Mouse (Mus musculus) midbrain, embryonic 14.5 days (tissue): ENCODE results near the gene Mc3r. TPM values are rescaled to one million over a fixed set of nuclear protein-coding genes. Genes with fewer than 3 reads are reported as not detected.

Experiments used
- ATAC-seq: fragments of 200-750 bp; cut with Nextera tagmentation; 2 replicates; pipeline ENCODE4 v1.8.0; 2017; ENCODE audit warnings: moderate number of reproducible peaks, moderate library complexity; ENCODE audit not compliant: low FRiP score, low TSS enrichment
- DNase-seq: peaks from one replicate; pipeline ENCODE4 v3.0.0-alpha.2; 2015
- H3K27ac ChIP-seq: fragments of 300-500 bp; sonication (generic); replicated peaks from 2 replicates; pipeline ENCODE4 v1.5.1; 2014; ENCODE audit warnings: mild to moderate bottlenecking, low read depth, low read length, moderate library complexity
- H3K27me3 ChIP-seq: fragments of 300-500 bp; sonication (generic); 2 replicates; pipeline ENCODE4 v1.6.1; 2014; ENCODE audit warnings: low read length, control low read depth, mixed read lengths; ENCODE audit not compliant: control insufficient read depth, insufficient read depth
- H3K36me3 ChIP-seq: fragments of 300-500 bp; sonication (generic); 2 replicates; pipeline ENCODE4 v1.6.1; 2014; ENCODE audit warnings: low read length, control low read depth; ENCODE audit not compliant: control insufficient read depth, insufficient read depth
- H3K4me1 ChIP-seq: fragments of 300-500 bp; sonication (generic); 2 replicates; pipeline ENCODE4 v1.6.1; 2014; ENCODE audit warnings: mild to moderate bottlenecking, antibody characterized with exemption, low read length, control low read depth; ENCODE audit not compliant: control insufficient read depth, insufficient read depth
- H3K4me2 ChIP-seq: fragments of 300-500 bp; sonication (generic); 2 replicates; pipeline ENCODE4 v1.6.1; 2014; ENCODE audit warnings: mild to moderate bottlenecking, low read length, moderate library complexity
- H3K4me3 ChIP-seq: fragments of 300-500 bp; sonication (generic); replicated peaks from 2 replicates; pipeline ENCODE4 v1.5.1; 2014; ENCODE audit warnings: low read depth, low read length
- H3K9ac ChIP-seq: fragments of 300-500 bp; sonication (generic); replicated peaks from 2 replicates; pipeline ENCODE4 v1.6.1; 2014; ENCODE audit warnings: mild to moderate bottlenecking, low read length, moderate library complexity
- H3K9me3 ChIP-seq: fragments of 300-500 bp; sonication (generic); 2 replicates; pipeline ENCODE4 v1.6.1; 2016; ENCODE audit warnings: low read length, control low read depth, mixed read lengths; ENCODE audit not compliant: control insufficient read depth
- WGBS: fragments of 180-500 bp; shearing (Covaris S2); extraction: QIAGEN DNeasy Blood & Tissue Kit; methylation state at CpG from one replicate; pipeline ENCODE4 v1.1.7; 2014; 5-methylcytosine and 5-hydroxymethylcytosine counted together
- polyA plus RNA-seq: library from polyadenylated mRNA; unstranded; fragments of >200 nt; fragmentation: Nextera tagmentation; extraction: Ambion mirVana; gene quantifications from 2 replicates; pipeline ENCODE4 v1.2.1, GENCODE M21; 2014

Gene Mc3r
- polyA plus RNA-seq, 1 experiment from 2014 or later, result 0.33 TPM

DNA sequence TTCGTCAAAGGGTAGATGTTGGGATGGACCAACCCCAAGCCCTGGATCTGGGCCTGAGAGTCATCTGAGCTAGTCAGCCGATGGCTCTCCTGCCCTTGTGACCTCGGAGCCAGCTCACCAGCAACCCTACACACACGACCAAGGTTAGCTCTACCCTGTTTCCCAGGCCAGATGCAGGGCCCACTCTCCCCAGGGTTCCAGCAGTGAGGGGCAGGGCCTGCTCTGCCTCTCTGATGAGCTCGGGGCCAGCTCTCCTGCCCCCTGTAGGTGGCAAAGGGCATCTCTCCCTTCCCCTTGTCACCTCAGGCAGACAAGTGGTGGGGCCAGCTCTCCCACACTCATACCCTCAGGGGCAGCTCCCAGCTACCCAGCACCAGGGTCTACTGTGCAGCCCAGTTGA lies 29.1 kb upstream of the Mc3r start:
- no peaks in the 10 kb centered on the region for H3K9me3 ChIP-seq
- 53% methylated on average over 5 of the region's 5 CpGs for WGBS
- ATAC-seq (no peak), DNase-seq (no peak)
- no peak overlapping the region for H3K9ac ChIP-seq
- no peak overlapping the region for H3K4me3 ChIP-seq
- H3K4me1 ChIP-seq, result no peaks in the 10 kb centered on the region
- H3K27ac ChIP-seq, result no peak overlapping the region
- H3K27me3 ChIP-seq, result peaks cover 4% of the 10 kb centered on the region; the same call in 1 of the 2 replicates
- H3K36me3 ChIP-seq, result no peaks in the 10 kb centered on the region
- no peak overlapping the region for H3K4me2 ChIP-seq

- DNase-seq (peak; percentile 88), ATAC-seq (no peak)
- 6% methylated on average over 16 of the region's 16 CpGs for WGBS
- Histone ChIP-seq H3K4me1 (no peaks in the 10 kb centered on the region), H3K36me3 (no peaks in the 10 kb centered on the region), H3K4me2 (no peak overlapping the region), H3K27ac (no peak overlapping the region), H3K9ac (no peak overlapping the region), H3K9me3 (no peaks in the 10 kb centered on the region), H3K27me3 (peaks cover 4% of the 10 kb centered on the region; the same call in 1 of the 2 replicates), H3K4me3 (no peak overlapping the region)
These were observed 26.5 kb upstream of the Mc3r start for GRCm38 (mm10) chr2:172221656-172222393.

GRCm38 (mm10) chr2:172222394-172222785 lies 25.9 kb upstream of the Mc3r start:
- Histone ChIP-seq H3K4me3 (no peak overlapping the region), H3K4me2 (no peak overlapping the region), H3K36me3 (no peaks in the 10 kb centered on the region), H3K27ac (no peak overlapping the region), H3K9ac (no peak overlapping the region), H3K9me3 (no peaks in the 10 kb centered on the region), H3K27me3 (peaks cover 4% of the 10 kb centered on the region; the same call in 1 of the 2 replicates), H3K4me1 (no peaks in the 10 kb centered on the region)
- no peak for DNase-seq
- 16% methylated on average over 6 of the region's 6 CpGs for WGBS
- ATAC-seq, result no peak

GRCm38 (mm10) chr2:172222891-172223290 lies 25.4 kb upstream of the Mc3r start:
- Histone ChIP-seq H3K9ac (no peak overlapping the region), H3K36me3 (no peaks in the 10 kb centered on the region), H3K27ac (no peak overlapping the region), H3K27me3 (peaks cover 4% of the 10 kb centered on the region; the same call in 1 of the 2 replicates), H3K4me1 (no peaks in the 10 kb centered on the region), H3K4me2 (no peak overlapping the region), H3K9me3 (no peaks in the 10 kb centered on the region), H3K4me3 (no peak overlapping the region)
- DNase-seq (no peak), ATAC-seq (no peak)
- 70% methylated on average over 7 of the region's 7 CpGs for WGBS

- WGBS, result 86% methylated on average over 8 of the region's 8 CpGs
- no peak overlapping the region for H3K27ac ChIP-seq
These were observed 24.7 kb upstream of the Mc3r start for GRCm38 (mm10) chr2:172223451-172224200.

GRCm38 (mm10) chr2:172226945-172227344 lies 21.3 kb upstream of the Mc3r start:
- Histone ChIP-seq H3K27me3 (peaks cover 3% of the 10 kb centered on the region; the same call in 1 of the 2 replicates), H3K9ac (no peak overlapping the region), H3K27ac (no peak overlapping the region), H3K4me2 (no peak overlapping the region), H3K36me3 (no peaks in the 10 kb centered on the region), H3K4me3 (no peak overlapping the region), H3K4me1 (no peaks in the 10 kb centered on the region), H3K9me3 (no peaks in the 10 kb centered on the region)
- DNase-seq (peak; percentile 88), ATAC-seq (0 out of 2 replicates have a peak, but pooled peaks have one; percentile 48)
- WGBS, result 27% methylated on average over 7 of the region's 7 CpGs

More at GRCm38 (mm10) chr2:172223451-172224200, 24.7 kb upstream of the Mc3r start:
- DNase-seq, result no peak
- peaks cover 4% of the 10 kb centered on the region; the same call in 1 of the 2 replicates for H3K27me3 ChIP-seq
- no peaks in the 10 kb centered on the region for H3K36me3 ChIP-seq
- no peaks in the 10 kb centered on the region for H3K9me3 ChIP-seq
- no peak overlapping the region for H3K4me2 ChIP-seq
- no peak overlapping the region for H3K4me3 ChIP-seq
- H3K9ac ChIP-seq, result no peak overlapping the region
- ATAC-seq, result no peak
- H3K4me1 ChIP-seq, result no peaks in the 10 kb centered on the region

DNA sequence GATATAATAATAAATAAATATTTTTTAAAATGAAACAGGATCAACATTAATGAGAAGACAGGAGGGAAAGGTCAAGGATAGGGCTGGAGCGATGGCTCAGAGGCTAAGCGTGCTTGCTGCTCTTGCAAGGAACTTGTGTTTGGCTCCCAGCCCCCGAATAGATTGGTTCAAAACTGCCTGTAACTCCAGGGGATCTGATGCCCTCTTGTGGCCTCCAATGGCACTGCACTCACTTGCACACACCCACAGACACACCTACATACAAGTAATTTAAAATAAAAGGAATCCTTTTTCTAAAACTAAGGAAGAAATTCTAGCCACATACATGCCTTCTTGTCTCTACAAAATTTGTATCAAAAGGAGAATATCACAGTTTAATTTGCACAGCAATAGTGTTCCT lies 20.5 kb upstream of the Mc3r start:
- Histone ChIP-seq H3K4me3 (no peak overlapping the region), H3K9me3 (no peaks in the 10 kb centered on the region), H3K4me2 (no peak overlapping the region), H3K27me3 (no peaks in the 10 kb centered on the region), H3K4me1 (no peaks in the 10 kb centered on the region), H3K27ac (no peak overlapping the region), H3K9ac (no peak overlapping the region), H3K36me3 (no peaks in the 10 kb centered on the region)
- 94% methylated on average over 3 of the region's 3 CpGs for WGBS
- DNase-seq (no peak), ATAC-seq (no peak)

DNA sequence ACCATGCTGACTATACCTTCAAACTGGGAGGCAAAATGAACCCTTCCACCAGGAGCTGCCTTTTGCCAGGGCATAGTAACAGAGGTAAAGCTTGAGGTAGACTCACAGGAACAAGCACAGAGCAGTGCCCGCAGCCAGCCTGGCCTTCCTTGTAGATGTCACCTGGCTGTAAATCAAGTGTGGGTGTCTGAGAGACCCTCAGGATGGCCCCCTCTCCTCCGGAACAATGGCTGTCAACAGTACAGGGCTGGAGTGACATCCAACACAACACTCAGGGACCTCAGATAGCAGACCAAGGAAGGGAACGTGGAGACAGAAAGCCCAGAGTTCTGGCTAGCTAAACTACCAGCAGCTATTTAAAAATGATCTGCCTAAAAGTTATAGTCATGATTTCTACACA lies 19.1 kb upstream of the Mc3r start:
- Histone ChIP-seq H3K27ac (no peak overlapping the region), H3K36me3 (no peaks in the 10 kb centered on the region), H3K9ac (no peak overlapping the region), H3K4me2 (no peak overlapping the region), H3K9me3 (no peaks in the 10 kb centered on the region), H3K4me3 (no peak overlapping the region), H3K4me1 (no peaks in the 10 kb centered on the region), H3K27me3 (no peaks in the 10 kb centered on the region)
- 41% methylated on average over 3 of the region's 3 CpGs for WGBS
- DNase-seq, result no peak
- no peak for ATAC-seq
